Mouse (Mus musculus) ES-CJ7 (cell line): Measurements from ENCODE around the gene Map3k13.

Experiments used
- DNase-seq: peaks from one replicate; pipeline ENCODE4 v3.0.0; 2011; ENCODE audit warnings: low read depth, low spot score

Map3k13 gene

GRCm38 (mm10) chr16:21806892-21807291, 12.7 kb downstream of the Map3k13 start:
- DNase-seq, result no peak

- DNase-seq, result peak; percentile 87
These were observed 13.6 kb downstream of the Map3k13 start for GRCm38 (mm10) chr16:21807786-21808185.

- no peak for DNase-seq
These were observed 19.2 kb downstream of the Map3k13 start for GRCm38 (mm10) chr16:21813164-21813834.

- peak; percentile 51 for DNase-seq
These were observed 20.9 kb downstream of the Map3k13 start for GRCm38 (mm10) chr16:21814861-21815668.

GRCm38 (mm10) chr16:21815669-21816010, 21.5 kb downstream of the Map3k13 start:
- no peak for DNase-seq

- peak; percentile 46 for DNase-seq
These were observed 24.0 kb downstream of the Map3k13 start for GRCm38 (mm10) chr16:21818132-21818531.

GRCm38 (mm10) chr16:21818629-21819028, 24.5 kb downstream of the Map3k13 start:
- no peak for DNase-seq

GRCm38 (mm10) chr16:21825612-21826031, 31.5 kb downstream of the Map3k13 start:
- DNase-seq, result peak; percentile 66

- DNase-seq, result no peak
These were observed 33.0 kb downstream of the Map3k13 start for GRCm38 (mm10) chr16:21827153-21827552.

GRCm38 (mm10) chr16:21827581-21827980, 33.4 kb downstream of the Map3k13 start:
- DNase-seq, result no peak

- no peak for DNase-seq
These were observed 35.6 kb downstream of the Map3k13 start for GRCm38 (mm10) chr16:21829711-21830110.

GRCm38 (mm10) chr16:21830784-21831183, 36.6 kb downstream of the Map3k13 start:
- DNase-seq, result no peak

- DNase-seq, result no peak
These were observed 37.6 kb downstream of the Map3k13 start for GRCm38 (mm10) chr16:21831764-21832163.

- no peak for DNase-seq
These were observed 39.3 kb downstream of the Map3k13 start for GRCm38 (mm10) chr16:21833469-21833868.

GRCm38 (mm10) chr16:21833970-21834369, 39.8 kb downstream of the Map3k13 start:
- no peak for DNase-seq

GRCm38 (mm10) chr16:21834866-21835583, 40.9 kb downstream of the Map3k13 start:
- DNase-seq, result no peak

- peak; percentile 25 for DNase-seq
These were observed 41.4 kb downstream of the Map3k13 start for GRCm38 (mm10) chr16:21835584-21835931.

GRCm38 (mm10) chr16:21836311-21837072, 42.3 kb downstream of the Map3k13 start:
- no peak for DNase-seq

GRCm38 (mm10) chr16:21837694-21838093, 43.5 kb downstream of the Map3k13 start:
- DNase-seq, result no peak

GRCm38 (mm10) chr16:21845800-21846671, 51.9 kb downstream of the Map3k13 start:
- DNase-seq, result peak; percentile 82

GRCm38 (mm10) chr16:21848444-21848843, 54.3 kb downstream of the Map3k13 start:
- DNase-seq, result no peak
